Mouse (Mus musculus): ENCODE data around the gene Gm45234. TPM values are rescaled to one million over a fixed set of nuclear protein-coding genes. Genes with fewer than 3 reads are reported as not detected.

Gm45234 gene
- polyA plus RNA-seq, 1 experiment from 2014 or later: not detected

GRCm38 (mm10) chr6:124757351-124757880 is 1.6 kb upstream of the Gm45234 start:
- Histone ChIP-seq H3K36me3 (ENCODE audit: insufficient read depth) (peaks cover 6% of the 10 kb centered on the region; the same call in 1 of the 2 replicates), H3K4me1 (ENCODE audit: insufficient read depth) (peaks cover 22% of the 10 kb centered on the region), H3K9me3 (ENCODE audit: low read depth, low read length) (no peaks in the 10 kb centered on the region), H3K9ac (peak overlapping the region; percentile 90), H3K27me3 (ENCODE audit: insufficient read depth, low read length) (no peaks in the 10 kb centered on the region), H3K27ac (ENCODE audit: low read depth) (peak overlapping the region; percentile 97), H3K4me3 (ENCODE audit: low read depth, low read length) (peak overlapping the region; percentile 78), H3K4me2 (peak overlapping the region; percentile 78)
- DNase-seq: peak; percentile 25
- 5% methylated on average over 5 of the region's 5 CpGs for WGBS
- TF ChIP-seq CTCF (IDR thresholded peaks at IDR 0.05; ENCODE audit: low read depth): no peak
- ATAC-seq (ENCODE audit: insufficient read depth): no peak

GRCm38 (mm10) chr6:124756652-124757350 is 980 bp upstream of the Gm45234 start:
- no peak for TF ChIP-seq CTCF (IDR thresholded peaks at IDR 0.05; ENCODE audit: low read depth)
- Histone ChIP-seq H3K9ac (peak overlapping the region; percentile 90), H3K9me3 (ENCODE audit: low read depth, low read length) (no peaks in the 10 kb centered on the region), H3K4me1 (ENCODE audit: insufficient read depth) (peaks cover 22% of the 10 kb centered on the region), H3K27ac (ENCODE audit: low read depth) (peak overlapping the region; percentile 97), H3K27me3 (ENCODE audit: insufficient read depth, low read length) (no peaks in the 10 kb centered on the region), H3K4me2 (peak overlapping the region; percentile 78), H3K4me3 (ENCODE audit: low read depth, low read length) (peak overlapping the region; percentile 78), H3K36me3 (ENCODE audit: insufficient read depth) (peaks cover 9% of the 10 kb centered on the region; the same call in 1 of the 2 replicates)
- peak; percentile 75 for ATAC-seq (ENCODE audit: insufficient read depth)
- peak; percentile 91 for DNase-seq
- under 1% methylated on average over 51 of the region's 54 CpGs for WGBS

GRCm38 (mm10) chr6:124755306-124755705 is 515 bp downstream of the Gm45234 start:
- Histone ChIP-seq H3K9me3 (ENCODE audit: low read depth, low read length) (no peaks in the 10 kb centered on the region), H3K36me3 (ENCODE audit: insufficient read depth) (peaks cover 9% of the 10 kb centered on the region; the same call in 1 of the 2 replicates), H3K9ac (peak overlapping the region; percentile 90), H3K27ac (ENCODE audit: low read depth) (peak overlapping the region; percentile 97), H3K4me3 (ENCODE audit: low read depth, low read length) (peak overlapping the region; percentile 78), H3K27me3 (ENCODE audit: insufficient read depth, low read length) (no peaks in the 10 kb centered on the region), H3K4me2 (peak overlapping the region; percentile 78), H3K4me1 (ENCODE audit: insufficient read depth) (peaks cover 22% of the 10 kb centered on the region)
- no peak for TF ChIP-seq CTCF (IDR thresholded peaks at IDR 0.05; ENCODE audit: low read depth)
- no peak for ATAC-seq (ENCODE audit: insufficient read depth)
- 4% methylated on average over 3 of the region's 3 CpGs for whole genome bisulfite sequencing
- peak; percentile 24 for DNase-seq

- Histone ChIP-seq H3K9ac (no peak overlapping the region), H3K27me3 (ENCODE audit: insufficient read depth, low read length) (no peaks in the 10 kb centered on the region), H3K27ac (ENCODE audit: low read depth) (no peak overlapping the region), H3K4me2 (peak overlapping the region; percentile 5; the same call in 1 of the 2 replicates), H3K4me3 (ENCODE audit: low read depth, low read length) (no peak overlapping the region), H3K36me3 (ENCODE audit: insufficient read depth) (peaks cover 21% of the 10 kb centered on the region), H3K4me1 (ENCODE audit: insufficient read depth) (peaks cover 19% of the 10 kb centered on the region), H3K9me3 (ENCODE audit: low read depth, low read length) (no peaks in the 10 kb centered on the region)
- DNase-seq (no peak), ATAC-seq (ENCODE audit: insufficient read depth) (no peak)
- no peak for TF ChIP-seq CTCF (IDR thresholded peaks at IDR 0.05; ENCODE audit: low read depth)
- WGBS: 84% methylated on average over 2 of the region's 2 CpGs
These were observed 2.0 kb downstream of the Gm45234 start for GRCm38 (mm10) chr6:124753861-124754260.

GRCm38 (mm10) chr6:124750405-124750804 is 5.4 kb downstream of the Gm45234 start:
- H3K36me3 ChIP-seq (ENCODE audit: insufficient read depth): peaks cover 50% of the 10 kb centered on the region
- no peak overlapping the region for H3K4me3 ChIP-seq (ENCODE audit: low read depth, low read length)
- no peaks in the 10 kb centered on the region for H3K9me3 ChIP-seq (ENCODE audit: low read depth, low read length)
- no peak for TF ChIP-seq CTCF (IDR thresholded peaks at IDR 0.05; ENCODE audit: low read depth)
- peaks cover 19% of the 10 kb centered on the region; the same call in 1 of the 2 replicates for H3K4me1 ChIP-seq (ENCODE audit: insufficient read depth)
- DNase-seq (no peak), ATAC-seq (ENCODE audit: insufficient read depth) (no peak)
- no peaks in the 10 kb centered on the region for H3K27me3 ChIP-seq (ENCODE audit: insufficient read depth, low read length)
- no peak overlapping the region for H3K9ac ChIP-seq
- H3K27ac ChIP-seq (ENCODE audit: low read depth): no peak overlapping the region
- WGBS: 82% methylated on average over 8 of the region's 8 CpGs
- no peak overlapping the region for H3K4me2 ChIP-seq

GRCm38 (mm10) chr6:124746654-124747632 is 8.9 kb downstream of the Gm45234 start:
- Histone ChIP-seq H3K36me3 (ENCODE audit: insufficient read depth) (peaks cover 69% of the 10 kb centered on the region), H3K27me3 (ENCODE audit: insufficient read depth, low read length) (no peaks in the 10 kb centered on the region), H3K9ac (peak overlapping the region; percentile 73), H3K9me3 (ENCODE audit: low read depth, low read length) (no peaks in the 10 kb centered on the region), H3K27ac (ENCODE audit: low read depth) (no peak overlapping the region; the same call in 1 of the 2 replicates), H3K4me3 (ENCODE audit: low read depth, low read length) (peak overlapping the region; percentile 44; the same call in 1 of the 2 replicates), H3K4me2 (peak overlapping the region; percentile 97), H3K4me1 (ENCODE audit: insufficient read depth) (0 out of 2 replicates have a peak, but pooled peaks cover 7% of the 10 kb centered on the region)
- DNase-seq: peak; percentile 7
- ATAC-seq (ENCODE audit: insufficient read depth): no peak
- TF ChIP-seq CTCF (IDR thresholded peaks at IDR 0.05; ENCODE audit: low read depth): no peak
- 90% methylated on average over 7 of the region's 7 CpGs for WGBS

Measured in lung, embryonic 14.5 days (tissue).